Mouse (Mus musculus): Measurements from ENCODE around the gene Ccdc194.

The Ccdc194 gene

DNA sequence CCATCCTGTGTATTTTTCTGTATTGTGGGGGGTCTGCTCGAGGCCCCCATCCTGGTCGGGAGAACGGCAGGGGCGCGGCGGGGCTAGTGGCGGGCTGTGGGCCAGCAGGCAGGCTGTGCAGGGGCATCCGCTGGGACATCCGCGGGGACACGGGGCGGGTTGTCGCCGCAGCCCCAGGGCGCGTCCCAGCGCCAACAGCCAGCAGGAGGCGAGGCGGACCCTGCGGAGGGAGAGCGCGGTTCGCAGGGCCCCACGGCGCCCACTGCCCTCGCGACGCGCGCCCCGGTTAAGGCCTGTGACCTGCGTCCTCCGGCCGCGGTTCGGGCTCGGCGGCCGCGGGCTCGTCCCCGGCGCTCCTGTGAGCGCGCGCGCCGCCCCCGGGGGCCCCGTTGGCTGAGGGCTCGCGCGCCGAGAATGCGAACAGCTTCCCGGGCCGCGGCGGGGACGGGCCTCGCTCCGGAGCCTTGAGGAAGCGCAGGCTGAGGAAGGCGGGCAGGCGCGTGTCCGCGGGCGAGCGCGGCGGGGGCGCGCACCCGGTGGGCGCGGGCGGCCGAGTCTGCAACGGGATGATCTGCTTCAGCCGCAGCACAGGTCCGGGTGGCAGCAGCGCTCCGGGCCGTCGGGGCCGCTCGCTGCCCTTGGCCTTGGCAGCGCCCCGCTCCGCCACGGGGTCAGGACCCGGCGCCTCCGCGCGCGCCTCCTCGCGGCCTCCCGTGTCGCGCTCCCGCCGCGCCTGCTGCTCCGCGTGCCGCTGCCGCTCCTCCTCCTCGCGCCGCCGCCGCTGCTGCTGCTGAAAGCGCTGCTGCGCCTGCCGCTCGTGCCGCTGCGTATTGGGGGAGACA is 49.2 kb downstream of the Ccdc194 start:
- DNase-seq (ENCODE audit: low spot score), result peak; percentile 74

- DNase-seq (ENCODE audit: low spot score), result no peak
Observed at GRCm38 (mm10) chr8:71475702-71476075, 49.8 kb downstream of the Ccdc194 start.

DNA sequence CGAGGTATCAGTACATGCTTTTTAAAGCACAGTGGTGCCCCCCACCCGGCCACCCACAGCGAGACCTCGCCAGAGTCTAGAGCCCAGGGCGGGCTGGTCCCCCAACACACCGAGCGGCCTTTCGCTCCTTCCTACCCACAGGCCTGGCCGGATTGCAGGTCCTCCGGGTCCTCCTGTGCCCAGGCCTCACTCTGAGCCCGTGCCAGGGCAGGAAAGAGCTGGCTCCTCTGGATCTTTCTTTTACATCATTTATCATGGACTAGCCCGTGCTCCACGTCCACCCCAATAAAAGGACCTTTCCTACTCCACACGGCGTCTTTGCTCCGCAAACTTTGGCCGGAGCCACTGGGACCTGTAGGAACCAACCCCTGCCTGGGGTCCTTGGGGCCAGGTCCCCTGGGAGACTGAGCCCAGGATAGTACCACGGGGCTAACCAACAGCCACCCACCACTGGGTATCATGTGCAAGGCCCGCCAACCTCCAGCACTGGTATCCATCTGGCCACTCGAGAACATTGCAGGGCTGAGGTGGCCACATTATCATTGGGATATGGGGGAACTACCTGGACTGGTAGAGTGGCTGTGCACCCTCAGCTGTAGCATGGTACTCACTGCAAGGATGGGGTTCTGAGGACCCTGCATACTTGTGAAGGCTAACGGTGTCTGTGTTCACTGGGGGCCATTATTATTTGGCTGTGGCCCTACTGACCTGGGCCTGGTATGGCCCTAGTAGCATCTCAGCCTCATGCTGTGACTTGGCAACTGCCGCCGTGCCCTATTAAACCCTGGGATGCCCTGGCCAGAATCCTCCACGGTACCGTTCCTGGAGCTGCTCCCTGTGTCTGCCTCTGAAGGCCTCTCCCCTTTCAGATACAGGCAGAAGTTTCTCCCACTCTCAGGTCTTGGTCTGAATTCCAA is 50.5 kb downstream of the Ccdc194 start:
- DNase-seq (ENCODE audit: low spot score), result no peak

DNA sequence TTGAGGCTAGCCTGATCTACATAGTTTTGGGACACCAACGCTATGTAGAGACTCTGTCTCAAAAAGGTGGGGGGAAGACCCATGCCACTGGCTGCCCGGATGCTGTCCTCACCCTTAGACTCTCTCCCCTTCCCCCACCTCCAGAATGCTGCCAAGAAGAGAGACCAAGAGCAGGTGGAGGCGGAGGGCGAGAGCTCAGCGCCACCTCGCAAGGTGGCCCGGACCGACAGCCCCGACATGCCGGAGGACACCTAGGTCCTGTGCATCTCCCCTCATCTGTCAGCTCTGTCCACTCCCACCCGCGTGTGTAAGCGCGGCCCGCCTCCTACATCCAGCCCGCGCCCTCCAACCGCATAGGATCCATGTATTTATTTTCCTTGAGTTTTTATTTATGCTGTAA is 51.2 kb downstream of the Ccdc194 start:
- no peak for DNase-seq (ENCODE audit: low spot score)

GRCm38 (mm10) chr8:71472601-71473386 is 52.7 kb downstream of the Ccdc194 start:
- no peak for DNase-seq (ENCODE audit: low spot score)

GRCm38 (mm10) chr8:71471861-71472260 is 53.6 kb downstream of the Ccdc194 start:
- no peak for DNase-seq (ENCODE audit: low spot score)

GRCm38 (mm10) chr8:71470913-71471255 is 54.6 kb downstream of the Ccdc194 start:
- DNase-seq (ENCODE audit: low spot score), result no peak

DNA sequence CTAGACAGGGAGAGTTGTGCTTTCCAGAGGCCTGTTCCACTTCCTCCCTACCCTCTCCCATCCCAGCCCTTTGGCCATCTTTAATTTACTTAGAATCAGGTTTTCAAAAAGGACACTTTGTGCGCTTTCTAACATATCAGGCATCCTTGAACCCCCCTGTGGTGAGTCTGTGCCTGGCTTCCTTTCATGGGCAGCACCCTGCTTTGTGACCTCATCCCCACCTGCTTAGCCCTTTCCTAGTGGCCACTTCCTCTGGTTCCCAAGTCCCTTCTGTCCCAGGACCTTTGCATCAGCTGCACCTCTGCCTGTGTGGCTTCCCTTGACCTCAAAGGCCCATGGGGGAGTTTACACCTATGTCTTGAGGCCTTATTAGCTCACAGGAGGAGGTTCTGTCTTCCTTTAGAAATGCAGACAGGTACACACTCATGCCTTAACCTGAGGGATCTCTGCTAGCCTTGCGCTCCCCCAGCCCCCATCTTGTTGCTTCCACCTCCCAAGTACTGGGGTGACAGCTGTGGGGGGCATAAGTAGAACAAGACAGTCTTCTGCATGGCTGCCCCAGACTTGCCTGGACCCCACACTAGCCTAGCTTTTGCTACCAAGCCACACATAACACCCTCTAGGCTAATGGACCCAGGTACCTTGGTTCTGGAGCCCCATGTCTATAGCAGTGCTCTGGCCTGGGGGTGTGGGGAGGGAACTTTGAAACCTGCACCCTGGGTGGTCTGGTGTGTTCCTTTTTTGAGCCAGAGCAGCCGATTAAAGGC is 55.2 kb downstream of the Ccdc194 start:
- no peak for DNase-seq (ENCODE audit: low spot score)

Measured in ovary, postnatal 14 days (tissue).